In genomic region chr4:141404518-141405313, GRCm38 (mm10) we compare ENCODE assay signal across 8 mouse cellular contexts. TPM values are rescaled to one million over a fixed set of nuclear protein-coding genes. Genes with fewer than 3 reads are reported as not detected.
DNase-seq lines count a peak whose midpoint lies in the region; ATAC-seq and TF ChIP-seq lines count a peak whose summit lies in the region.

No protein-coding gene starts in this region.

- no peak overlapping the region for H3K4me3 ChIP-seq in CH12.LX (replicated peaks in 1 of 3; ENCODE audit: low read depth in 2 of 3, low read length in 2 of 3, poor library complexity in 1 of 3)
- no peak overlapping the region for H3K4me3 ChIP-seq in forebrain, embryonic 15.5 days

- TF ChIP-seq EP300 in CH12.LX (IDR thresholded peaks at IDR 0.05; ENCODE audit: low read length), result no peak

- H3K36me3 ChIP-seq in CH12.LX (replicated peaks in 1 of 2; ENCODE audit: control insufficient read depth in 1 of 2, insufficient read depth in 1 of 2, low read length in 1 of 2), result no peaks in the 10 kb centered on the region
- no peaks in the 10 kb centered on the region for H3K36me3 ChIP-seq in forebrain, embryonic 15.5 days

- DNase-seq in CH12.LX (ENCODE audit: extremely low read depth), result peak; percentile 92
- peak; percentile 64 for DNase-seq in heart, postnatal 25 days (ENCODE audit: low spot score)
- DNase-seq in layer of hippocampus, adult 11-12 months (ENCODE audit: low spot score), result peak; percentile 92
- DNase-seq in lung, adult 18-20 months, result peak; percentile 79
- DNase-seq in testis, postnatal 14 days (ENCODE audit: low spot score), result peak; percentile 70

- 16% methylated on average over 15 of the region's 15 CpGs for WGBS in forebrain, embryonic 15.5 days

- 0 out of 2 replicates have a peak, but pooled peaks have one; percentile 49 for ATAC-seq in cerebellum, adult (ENCODE audit: insufficient number of reproducible peaks, low FRiP score, low TSS enrichment)
- peak; percentile 80 for ATAC-seq in forebrain, embryonic 15.5 days (replicated peaks)
- peak; percentile 76 for ATAC-seq in neutrophil, adult 5-6 weeks (ENCODE audit: extremely low read depth, insufficient number of reproducible peaks, low FRiP score, poor library complexity, severe bottlenecking)

- H3K27ac ChIP-seq in CH12.LX (ENCODE audit: insufficient read depth, low read depth), result no peak overlapping the region
- H3K27ac ChIP-seq in forebrain, embryonic 15.5 days (replicated peaks), result no peak overlapping the region

- intact Hi-C loops in heart, postnatal 25 days (cut with DNase I), result loop anchor here (1.0 kb wide), 1 partner anchor 171 kb away; no protein-coding TSS in a partner anchor

- peak; percentile 99 for TF ChIP-seq RAD21 in CH12.LX (IDR thresholded peaks at IDR 0.05; ENCODE audit: low read depth, low read length)

- no peak for TF ChIP-seq POLR2A in CH12.LX (IDR thresholded peaks at IDR 0.05; ENCODE audit: low read depth, low read length)

- in situ Hi-C loops in CH12.LX (cut with MboI; ENCODE audit: low pct_ligation_motif_present, low pct_unique_long_range_greater_than_20kb, low sequenced_read_pairs), result loop anchor here (5.0 to 25.0 kb wide), 3 partner anchors 178 to 683 kb away; partner anchors contain the start of gene Tmem51

- H3K9ac ChIP-seq in CH12.LX (ENCODE audit: insufficient read depth, low read depth), result no peak overlapping the region
- 0 out of 2 replicates have a peak overlapping the region, but pooled peaks have one; percentile 10 for H3K9ac ChIP-seq in forebrain, embryonic 15.5 days (replicated peaks)

- H3K4me2 ChIP-seq in CH12.LX (ENCODE audit: insufficient read depth, low read depth, poor library complexity, severe bottlenecking), result 0 out of 2 replicates have a peak overlapping the region, but pooled peaks have one; percentile 23
- H3K4me2 ChIP-seq in forebrain, embryonic 15.5 days (replicated peaks), result peak overlapping the region; percentile 24

- TF ChIP-seq CTCF in CH12.LX (conservative IDR thresholded peaks at IDR 0.05 in 1 of 2, IDR thresholded peaks at IDR 0.05 in 1 of 2; ENCODE audit: low read depth in 2 of 2, low read length in 2 of 2), result peak; percentile 97 to 98

- no peaks in the 10 kb centered on the region for H3K79me2 ChIP-seq in CH12.LX (replicated peaks; ENCODE audit: control insufficient read depth, extremely low read depth, insufficient read depth, poor library complexity, severe bottlenecking)

- H3K9me3 ChIP-seq in CH12.LX (replicated peaks; ENCODE audit: low read length), result no peaks in the 10 kb centered on the region
- H3K9me3 ChIP-seq in forebrain, embryonic 15.5 days, result no peaks in the 10 kb centered on the region

- peaks cover 14 to 29% of the 10 kb centered on the region in 2 experiments for H3K4me1 ChIP-seq in CH12.LX (ENCODE audit: control insufficient read depth in 1 of 2, insufficient read depth in 2 of 2)
- H3K4me1 ChIP-seq in forebrain, embryonic 15.5 days, result no peaks in the 10 kb centered on the region

- peaks cover 11% of the 10 kb centered on the region for H3K27me3 ChIP-seq in CH12.LX (replicated peaks)
- no peaks in the 10 kb centered on the region for H3K27me3 ChIP-seq in forebrain, embryonic 15.5 days

- dilution Hi-C loops in CH12.LX (cut with MboI; ENCODE audit: extremely low pct_ligation_motif_present, extremely low pct_unique_long_range_greater_than_20kb, low sequenced_read_pairs), result no loop called here

TF ChIP-seq in CH12.LX, 34 proteins besides CTCF, POLR2A, EP300 and RAD21 (continues in another document):
- no peak for TF ChIP-seq ETS1 (conservative IDR thresholded peaks at IDR 0.05; ENCODE audit: low read depth, low read length)
- TF ChIP-seq RCOR1 (conservative IDR thresholded peaks at IDR 0.05; ENCODE audit: low read depth, low read length), result no peak
- no peak for TF ChIP-seq E2F4 (IDR thresholded peaks at IDR 0.05; ENCODE audit: insufficient replicate concordance, low read depth, low read length)
- no peak for TF ChIP-seq UBTF (IDR thresholded peaks at IDR 0.05; ENCODE audit: low read depth, low read length)
- TF ChIP-seq PAX5 (IDR thresholded peaks at IDR 0.05; ENCODE audit: low read length), result no peak
- TF ChIP-seq CHD1 (IDR thresholded peaks at IDR 0.05; ENCODE audit: low read depth, low read length), result no peak
- 0 out of 2 replicates have a peak, but pooled peaks have one; percentile 36 for TF ChIP-seq TCF12 (IDR thresholded peaks at IDR 0.05; ENCODE audit: low read depth, low read length)
- no peak for TF ChIP-seq ZKSCAN1 (IDR thresholded peaks at IDR 0.05; ENCODE audit: borderline replicate concordance, low read depth, low read length)
- peak; percentile 61; the same call in 1 of the 2 replicates for TF ChIP-seq MAZ (IDR thresholded peaks at IDR 0.05; ENCODE audit: low read depth, low read length)
- TF ChIP-seq MAX (IDR thresholded peaks at IDR 0.05; ENCODE audit: low read length), result peak; percentile 88
- peak; percentile 17; the same call in 1 of the 2 replicates for TF ChIP-seq JUN (IDR thresholded peaks at IDR 0.05; ENCODE audit: insufficient read depth, low read depth, low read length)
- peak; percentile 80 for TF ChIP-seq MYC (IDR thresholded peaks at IDR 0.05; ENCODE audit: low read depth, low read length)
- 0 out of 2 replicates have a peak, but pooled peaks have one; percentile 44 for TF ChIP-seq CHD2 (IDR thresholded peaks at IDR 0.05; ENCODE audit: low read length)
- TF ChIP-seq SIN3A (IDR thresholded peaks at IDR 0.05; ENCODE audit: low read length), result peak; percentile 43; the same call in 1 of the 2 replicates
- TF ChIP-seq MAFK (IDR thresholded peaks at IDR 0.05; ENCODE audit: insufficient replicate concordance, low read length), result no peak
- TF ChIP-seq SMC3 (IDR thresholded peaks at IDR 0.05; ENCODE audit: low read depth, low read length), result peak; percentile 96
- no peak for TF ChIP-seq ZNF384 (IDR thresholded peaks at IDR 0.05; ENCODE audit: low read depth, low read length)
- no peak for TF ChIP-seq USF1 (IDR thresholded peaks at IDR 0.05; ENCODE audit: low read depth, low read length)
- peak; percentile 59 for TF ChIP-seq MEF2A (IDR thresholded peaks at IDR 0.05; ENCODE audit: borderline replicate concordance, low read depth, low read length)
- TF ChIP-seq NELFE (IDR thresholded peaks at IDR 0.05; ENCODE audit: low read depth, low read length), result peak; percentile 32; the same call in 1 of the 2 replicates
- no peak for TF ChIP-seq TBP (conservative IDR thresholded peaks at IDR 0.05; ENCODE audit: low read depth, low read length)
- TF ChIP-seq NRF1 (IDR thresholded peaks at IDR 0.05; ENCODE audit: low read depth, low read length), result peak; percentile 33; the same call in 1 of the 2 replicates
- TF ChIP-seq ZMIZ1 (IDR thresholded peaks at IDR 0.05; ENCODE audit: low read depth, low read length), result no peak
- no peak; the same call in 1 of the 2 replicates for TF ChIP-seq JUND (conservative IDR thresholded peaks at IDR 0.05; ENCODE audit: low read depth, low read length)
- TF ChIP-seq GABPA (IDR thresholded peaks at IDR 0.05; ENCODE audit: insufficient replicate concordance, low read depth, low read length), result no peak
- TF ChIP-seq MXI1 (IDR thresholded peaks at IDR 0.05; ENCODE audit: low read depth, low read length), result no peak
- TF ChIP-seq IRF4 (IDR thresholded peaks at IDR 0.05; ENCODE audit: low read depth, low read length), result 0 out of 2 replicates have a peak, but pooled peaks have one; percentile 17
- no peak for TF ChIP-seq KAT2A (IDR thresholded peaks at IDR 0.05; ENCODE audit: insufficient replicate concordance, low read length)
- no peak for TF ChIP-seq USF2 (conservative IDR thresholded peaks at IDR 0.05; ENCODE audit: low read depth, low read length)
- TF ChIP-seq HCFC1 (IDR thresholded peaks at IDR 0.05; ENCODE audit: low read depth, low read length), result no peak
- TF ChIP-seq BHLHE40 (IDR thresholded peaks at IDR 0.05; ENCODE audit: low read depth, low read length), result peak; percentile 31; the same call in 1 of the 2 replicates

RNA-seq across cellular contexts. Expression of gene Clcnka, which starts 6.2 kb away (rescaled TPM):
- total RNA-seq in CH12.LX (2012; rRNA removed) (not detected in 2 replicates), CH12.LX (2014; rRNA removed) (not detected in 2 replicates)
- not detected in 2 replicates for polyA plus RNA-seq in CH12.LX (2012; ENCODE audit: insufficient read length, low read depth)
- polyA plus RNA-seq in forebrain, embryonic 15.5 days (2015; fragmentation: Nextera tagmentation; extraction: Ambion mirVana), result not detected in 2 replicates
- total RNA-seq in heart, postnatal 25 days (2021), result not detected
- total RNA-seq in neutrophil, adult 5-6 weeks (2017), result not detected in 2 replicates

RNA-seq across cellular contexts. Expression of gene Clcnkb, which starts 11.1 kb away (rescaled TPM):
- 0.51 and 1.1 TPM in 2 replicates for total RNA-seq in CH12.LX (2012; rRNA removed)
- total RNA-seq in CH12.LX (2014; rRNA removed), result 0.08 TPM in 2 replicates
- polyA plus RNA-seq in CH12.LX (2012; ENCODE audit: insufficient read length, low read depth), result 0.24 and 0.42 TPM in 2 replicates
- not detected in 2 replicates for polyA plus RNA-seq in forebrain, embryonic 15.5 days (2015; fragmentation: Nextera tagmentation; extraction: Ambion mirVana)
- total RNA-seq in heart, postnatal 25 days (2021), result 1 to 10 TPM in 1 of 2 experiments, under 1 TPM in 1; 0.60 to 1.5 TPM
- not detected in 2 replicates for total RNA-seq in neutrophil, adult 5-6 weeks (2017)

RNA-seq across cellular contexts. Expression of gene Hspb7, which starts 15.9 kb away (rescaled TPM):
- total RNA-seq in CH12.LX (2012; rRNA removed), result 0.04 TPM in 1 of 2 replicates, not detected in the other
- not detected in 2 replicates for total RNA-seq in CH12.LX (2014; rRNA removed)
- polyA plus RNA-seq in CH12.LX (2012; ENCODE audit: insufficient read length, low read depth), result not detected in 2 replicates
- 0.09 TPM in 1 of 2 replicates, not detected in the other for polyA plus RNA-seq in forebrain, embryonic 15.5 days (2015; fragmentation: Nextera tagmentation; extraction: Ambion mirVana)
- total RNA-seq in heart, postnatal 25 days (2021), result 1,000 to 10,000 TPM; 1,043 to 1,140 TPM
- total RNA-seq in neutrophil, adult 5-6 weeks (2017), result not detected in 2 replicates

RNA-seq across cellular contexts. Expression of gene Srarp, which starts 31.2 kb away (rescaled TPM):
- total RNA-seq in CH12.LX (2012; rRNA removed) (not detected in 2 replicates), CH12.LX (2014; rRNA removed) (not detected in 2 replicates)
- polyA plus RNA-seq in CH12.LX (2012; ENCODE audit: insufficient read length, low read depth), result not detected in 2 replicates
- 0.20 TPM in 1 of 2 replicates, not detected in the other for polyA plus RNA-seq in forebrain, embryonic 15.5 days (2015; fragmentation: Nextera tagmentation; extraction: Ambion mirVana)
- total RNA-seq in heart, postnatal 25 days (2021), result 1 to 10 TPM in 1 of 2 experiments, under 1 TPM in 1; 0.50 to 1.5 TPM
- not detected in 2 replicates for total RNA-seq in neutrophil, adult 5-6 weeks (2017)

RNA-seq across cellular contexts. Expression of gene Fam131c, which starts 36.7 kb away (rescaled TPM):
- not detected in 2 replicates for total RNA-seq in CH12.LX (2012; rRNA removed)
- total RNA-seq in CH12.LX (2014; rRNA removed), result not detected in 2 replicates
- not detected in 2 replicates for polyA plus RNA-seq in CH12.LX (2012; ENCODE audit: insufficient read length, low read depth)
- polyA plus RNA-seq in forebrain, embryonic 15.5 days (2015; fragmentation: Nextera tagmentation; extraction: Ambion mirVana), result 12.1 and 13.8 TPM in 2 replicates
- total RNA-seq in heart, postnatal 25 days (2021), result under 1 TPM; 0.42 to 0.73 TPM
- not detected in 2 replicates for total RNA-seq in neutrophil, adult 5-6 weeks (2017)

Comparison
In these comparisons a context has a peak if more than half of its experiments do, and no peak if none do; other contexts are left out.
1. RNA of gene Hspb7, which starts 15.9 kb away (total RNA-seq): 1,043 to 1,140 TPM in heart, postnatal 25 days; 0.04 TPM in CH12.LX and not detected in neutrophil, adult 5-6 weeks; every median in the first group is over 1,000 times any median in the second.
2. Peak in every context shown above with its lines, with median percentiles within 50 percentile points of each other: DNase-seq and ATAC-seq.